Mouse (Mus musculus): ENCODE data around the gene Gldc. TPM values are rescaled to one million over a fixed set of nuclear protein-coding genes. Genes with fewer than 3 reads are reported as not detected.

Gene Gldc
- polyA plus RNA-seq, 1 experiment: not detected

DNA sequence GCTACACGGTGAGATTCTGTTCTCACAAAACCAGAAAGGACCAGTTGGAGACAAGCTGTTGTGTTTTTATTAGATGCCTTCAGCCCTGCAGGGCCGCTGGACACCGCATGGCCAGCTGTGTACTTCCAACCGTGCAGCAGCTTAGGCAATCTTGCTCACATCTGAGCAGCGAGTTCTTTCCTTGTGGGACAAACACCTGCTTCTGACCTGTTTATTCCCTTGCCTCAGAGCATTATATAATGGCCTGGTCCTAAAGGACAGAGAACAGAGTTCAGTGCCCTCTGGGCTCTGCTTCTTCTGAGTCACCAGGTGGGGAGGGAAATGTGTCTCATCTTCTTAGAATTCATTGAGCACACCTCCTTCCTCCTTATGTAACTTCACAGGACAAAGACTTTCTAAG is 12.4 kb downstream of the Gldc start:
- H3K4me1 ChIP-seq (ENCODE audit: control insufficient read depth, insufficient read depth, insufficient read length): no peaks in the 10 kb centered on the region
- no peaks in the 10 kb centered on the region for H3K27me3 ChIP-seq (ENCODE audit: control insufficient read depth, insufficient read depth, low read length)
- H3K27ac ChIP-seq (ENCODE audit: insufficient read depth, low read length): no peak overlapping the region
- no peaks in the 10 kb centered on the region for H3K36me3 ChIP-seq (ENCODE audit: control insufficient read depth, insufficient read depth, low read length)
- no peak for DNase-seq (ENCODE audit: low read depth in 1 of 2, low spot score in 2 of 2)
- TF ChIP-seq POLR2A (IDR thresholded peaks at IDR 0.05; ENCODE audit: low read depth, low read length): no peak
- no peak for TF ChIP-seq CTCF (IDR thresholded peaks at IDR 0.05; ENCODE audit: extremely low read depth, insufficient read depth, insufficient read length, insufficient replicate concordance)
- WGBS: 88% methylated on average over 5 of the region's 5 CpGs
- H3K4me3 ChIP-seq (ENCODE audit: extremely low read depth, insufficient read depth, insufficient read length): no peak overlapping the region

DNA sequence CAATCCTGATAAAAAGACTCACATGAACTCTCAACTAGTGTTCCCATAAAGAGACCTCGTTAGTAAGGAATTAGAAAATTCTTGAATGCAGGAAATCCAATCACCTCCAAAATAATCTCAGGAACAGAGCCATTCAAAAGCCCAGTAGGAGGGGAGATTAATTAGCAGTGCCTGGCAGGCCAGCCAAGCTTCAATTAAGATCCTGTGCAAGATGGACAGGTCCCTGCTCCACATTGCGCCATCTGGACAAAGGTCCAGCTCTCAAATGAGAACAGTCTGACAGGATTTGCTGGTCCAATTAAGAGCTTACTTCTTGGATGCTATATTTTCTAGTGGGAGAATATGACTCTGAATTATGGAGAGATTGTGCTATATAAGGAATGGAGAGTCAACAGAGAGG is 15.2 kb downstream of the Gldc start:
- no peaks in the 10 kb centered on the region for H3K4me1 ChIP-seq (ENCODE audit: control insufficient read depth, insufficient read depth, insufficient read length)
- H3K4me3 ChIP-seq (ENCODE audit: extremely low read depth, insufficient read depth, insufficient read length): no peak overlapping the region
- WGBS: 86% methylated on average over 2 of the region's 2 CpGs
- no peak for DNase-seq (ENCODE audit: low read depth in 1 of 2, low spot score in 2 of 2)
- H3K36me3 ChIP-seq (ENCODE audit: control insufficient read depth, insufficient read depth, low read length): no peaks in the 10 kb centered on the region
- H3K27me3 ChIP-seq (ENCODE audit: control insufficient read depth, insufficient read depth, low read length): no peaks in the 10 kb centered on the region
- no peak overlapping the region for H3K27ac ChIP-seq (ENCODE audit: insufficient read depth, low read length)
- TF ChIP-seq CTCF (IDR thresholded peaks at IDR 0.05; ENCODE audit: extremely low read depth, insufficient read depth, insufficient read length, insufficient replicate concordance) (no peak), POLR2A (IDR thresholded peaks at IDR 0.05; ENCODE audit: low read depth, low read length) (no peak)

DNA sequence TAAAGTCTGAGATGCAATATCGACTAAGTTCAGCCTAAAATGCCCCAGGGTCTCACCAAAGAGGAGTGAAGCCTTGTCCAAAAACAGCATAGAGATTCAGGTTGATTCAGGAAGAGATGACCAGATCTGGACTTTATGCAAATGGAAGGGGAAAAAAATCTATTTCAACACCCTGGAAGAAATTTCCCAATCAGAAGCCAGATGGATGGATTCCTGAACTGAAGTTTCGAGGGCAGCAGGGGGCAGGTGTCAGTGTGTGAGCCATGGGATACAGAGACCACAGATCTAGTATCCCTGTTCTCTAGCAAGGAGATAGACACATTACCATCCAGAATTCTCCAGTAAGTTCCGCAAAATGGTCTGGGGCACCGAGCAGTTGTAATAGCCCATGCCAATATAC is 17.0 kb downstream of the Gldc start:
- H3K27me3 ChIP-seq (ENCODE audit: control insufficient read depth, insufficient read depth, low read length): no peaks in the 10 kb centered on the region
- no peak overlapping the region for H3K27ac ChIP-seq (ENCODE audit: insufficient read depth, low read length)
- H3K4me3 ChIP-seq (ENCODE audit: extremely low read depth, insufficient read depth, insufficient read length): no peak overlapping the region
- no peak for TF ChIP-seq CTCF (IDR thresholded peaks at IDR 0.05; ENCODE audit: extremely low read depth, insufficient read depth, insufficient read length, insufficient replicate concordance)
- TF ChIP-seq POLR2A (IDR thresholded peaks at IDR 0.05; ENCODE audit: low read depth, low read length): no peak
- no peaks in the 10 kb centered on the region for H3K4me1 ChIP-seq (ENCODE audit: control insufficient read depth, insufficient read depth, insufficient read length)
- WGBS: 91% methylated on average over 4 of the region's 4 CpGs
- DNase-seq (ENCODE audit: low read depth in 1 of 2, low spot score in 2 of 2): no peak
- no peaks in the 10 kb centered on the region for H3K36me3 ChIP-seq (ENCODE audit: control insufficient read depth, insufficient read depth, low read length)

DNA sequence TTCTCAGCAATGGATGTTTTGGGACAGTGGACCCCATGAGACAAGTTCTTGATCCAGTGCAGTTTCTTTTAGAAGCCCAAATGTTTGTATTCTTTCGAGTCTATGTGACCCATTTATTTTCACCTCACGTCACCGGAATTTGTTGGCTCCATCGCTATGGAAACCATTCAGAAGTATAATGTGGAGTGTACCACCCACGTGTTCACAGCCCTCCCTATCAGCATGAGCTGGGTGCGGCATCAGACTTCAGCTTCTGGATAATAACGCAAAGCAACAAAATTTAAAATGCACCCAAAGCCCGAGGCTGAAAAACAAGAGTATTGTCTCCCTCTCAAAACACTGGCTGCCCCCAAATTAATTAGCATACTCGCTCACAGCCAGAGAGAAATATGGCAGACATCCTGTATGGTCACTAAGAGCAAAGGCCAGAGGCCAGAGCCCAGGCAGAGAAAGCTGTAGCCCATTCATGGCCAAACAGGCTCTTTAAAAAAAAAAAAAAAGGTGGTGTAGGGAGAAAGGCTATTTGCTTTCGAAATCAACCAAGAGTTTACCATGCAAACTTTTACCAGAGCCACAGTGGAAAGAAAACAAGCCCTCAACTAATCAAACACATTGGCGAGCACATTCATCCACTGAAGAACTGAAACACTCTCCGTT is 18.1 kb downstream of the Gldc start:
- no peak for DNase-seq (ENCODE audit: low read depth in 1 of 2, low spot score in 2 of 2)
- H3K27me3 ChIP-seq (ENCODE audit: control insufficient read depth, insufficient read depth, low read length): no peaks in the 10 kb centered on the region
- no peaks in the 10 kb centered on the region for H3K36me3 ChIP-seq (ENCODE audit: control insufficient read depth, insufficient read depth, low read length)
- H3K4me3 ChIP-seq (ENCODE audit: extremely low read depth, insufficient read depth, insufficient read length): no peak overlapping the region
- no peaks in the 10 kb centered on the region for H3K4me1 ChIP-seq (ENCODE audit: control insufficient read depth, insufficient read depth, insufficient read length)
- no peak overlapping the region for H3K27ac ChIP-seq (ENCODE audit: insufficient read depth, low read length)
- TF ChIP-seq CTCF (IDR thresholded peaks at IDR 0.05; ENCODE audit: extremely low read depth, insufficient read depth, insufficient read length, insufficient replicate concordance): no peak
- no peak for TF ChIP-seq POLR2A (IDR thresholded peaks at IDR 0.05; ENCODE audit: low read depth, low read length)
- WGBS: 86% methylated on average over 12 of the region's 12 CpGs

DNA sequence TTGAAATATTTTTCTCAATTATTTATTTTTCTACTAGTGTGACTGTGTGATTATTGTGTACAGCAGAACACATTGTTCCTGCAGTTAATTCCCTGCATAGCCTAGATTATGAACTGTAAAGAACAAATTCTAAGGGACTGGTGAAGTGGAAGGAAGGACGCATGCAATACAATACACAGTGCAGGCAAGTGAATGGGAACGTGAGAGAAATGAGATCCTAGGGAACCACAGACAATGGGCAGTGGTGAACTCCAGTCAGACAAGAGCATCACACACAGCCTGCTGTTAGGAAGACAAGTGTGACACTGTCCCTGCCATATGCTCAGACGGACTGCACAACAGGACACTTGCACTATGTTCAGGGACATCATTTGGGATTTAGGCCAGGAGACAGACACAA is 21.5 kb downstream of the Gldc start:
- no peak for TF ChIP-seq CTCF (IDR thresholded peaks at IDR 0.05; ENCODE audit: extremely low read depth, insufficient read depth, insufficient read length, insufficient replicate concordance)
- TF ChIP-seq POLR2A (IDR thresholded peaks at IDR 0.05; ENCODE audit: low read depth, low read length): no peak
- DNase-seq (ENCODE audit: low read depth in 1 of 2, low spot score in 2 of 2): no peak
- Histone ChIP-seq H3K36me3 (ENCODE audit: control insufficient read depth, insufficient read depth, low read length) (no peaks in the 10 kb centered on the region), H3K27ac (ENCODE audit: insufficient read depth, low read length) (no peak overlapping the region), H3K27me3 (ENCODE audit: control insufficient read depth, insufficient read depth, low read length) (no peaks in the 10 kb centered on the region), H3K4me3 (ENCODE audit: extremely low read depth, insufficient read depth, insufficient read length) (no peak overlapping the region), H3K4me1 (ENCODE audit: control insufficient read depth, insufficient read depth, insufficient read length) (no peaks in the 10 kb centered on the region)
- 84% methylated on average over 3 of the region's 3 CpGs for WGBS

DNA sequence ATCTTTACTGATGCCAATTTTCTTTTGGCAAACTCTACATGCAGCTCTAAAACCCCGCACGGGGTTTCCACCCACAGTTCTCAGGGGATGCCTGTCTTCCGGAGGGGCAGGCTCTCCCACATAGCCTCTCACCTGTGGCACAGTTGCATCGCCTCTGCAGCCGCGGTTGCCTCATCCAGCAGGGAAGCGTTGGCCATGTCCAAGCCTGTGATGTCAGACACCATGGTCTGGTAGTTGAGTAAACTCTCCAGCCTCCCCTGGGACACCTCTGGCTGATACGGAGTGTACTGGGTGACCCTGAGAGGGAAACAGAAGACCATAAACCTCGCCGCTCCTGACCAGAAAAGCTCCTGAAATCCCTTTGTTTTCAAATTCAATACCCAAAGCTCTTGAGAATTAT is 23.9 kb downstream of the Gldc start:
- TF ChIP-seq POLR2A (IDR thresholded peaks at IDR 0.05; ENCODE audit: low read depth, low read length) (no peak), CTCF (IDR thresholded peaks at IDR 0.05; ENCODE audit: extremely low read depth, insufficient read depth, insufficient read length, insufficient replicate concordance) (no peak)
- Histone ChIP-seq H3K27me3 (ENCODE audit: control insufficient read depth, insufficient read depth, low read length) (no peaks in the 10 kb centered on the region), H3K4me1 (ENCODE audit: control insufficient read depth, insufficient read depth, insufficient read length) (no peaks in the 10 kb centered on the region), H3K4me3 (ENCODE audit: extremely low read depth, insufficient read depth, insufficient read length) (no peak overlapping the region), H3K27ac (ENCODE audit: insufficient read depth, low read length) (no peak overlapping the region), H3K36me3 (ENCODE audit: control insufficient read depth, insufficient read depth, low read length) (no peaks in the 10 kb centered on the region)
- no peak for DNase-seq (ENCODE audit: low read depth in 1 of 2, low spot score in 2 of 2)
- 90% methylated on average over 10 of the region's 10 CpGs for WGBS

DNA sequence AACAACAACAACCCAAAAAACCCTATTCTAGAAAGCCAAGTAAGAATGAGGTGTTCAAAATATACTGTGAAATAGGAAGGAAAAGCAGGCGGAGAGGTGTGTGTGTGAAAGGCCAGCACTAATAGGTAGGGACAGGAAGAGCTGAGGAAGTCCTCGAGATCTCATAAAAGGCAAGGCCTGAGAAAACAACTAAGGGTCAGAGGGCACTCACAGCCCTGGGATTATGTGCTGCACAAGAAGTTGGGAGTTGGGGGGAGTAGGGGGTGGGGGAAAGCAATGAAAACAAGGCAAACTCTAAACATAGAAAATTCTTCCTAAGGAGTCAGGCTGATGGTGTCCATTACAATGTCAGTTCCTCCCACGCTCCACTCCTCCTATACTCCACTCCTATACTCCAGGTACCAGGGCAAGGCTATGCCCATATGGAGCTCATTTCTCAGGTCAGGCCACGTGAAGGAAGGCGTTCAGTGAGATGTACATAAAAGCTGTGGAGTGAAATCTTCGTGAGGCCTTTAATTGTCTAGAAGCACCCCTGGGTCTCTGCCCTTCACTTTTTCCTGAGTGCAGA is 25.9 kb downstream of the Gldc start:
- DNase-seq (ENCODE audit: low read depth in 1 of 2, low spot score in 2 of 2): no peak
- no peaks in the 10 kb centered on the region for H3K36me3 ChIP-seq (ENCODE audit: control insufficient read depth, insufficient read depth, low read length)
- TF ChIP-seq CTCF (IDR thresholded peaks at IDR 0.05; ENCODE audit: extremely low read depth, insufficient read depth, insufficient read length, insufficient replicate concordance) (no peak), POLR2A (IDR thresholded peaks at IDR 0.05; ENCODE audit: low read depth, low read length) (no peak)
- no peak overlapping the region for H3K27ac ChIP-seq (ENCODE audit: insufficient read depth, low read length)
- H3K27me3 ChIP-seq (ENCODE audit: control insufficient read depth, insufficient read depth, low read length): no peaks in the 10 kb centered on the region
- WGBS: 75% methylated on average over 6 of the region's 6 CpGs
- no peak overlapping the region for H3K4me3 ChIP-seq (ENCODE audit: extremely low read depth, insufficient read depth, insufficient read length)
- no peaks in the 10 kb centered on the region for H3K4me1 ChIP-seq (ENCODE audit: control insufficient read depth, insufficient read depth, insufficient read length)

Measured in spleen, adult 2 months (tissue).